Mouse (Mus musculus) frontal cortex, postnatal 25 days (tissue): ENCODE measurements at regions not wholly inside any gene's neighbourhood (a gene's known extent, or its start where the extent isn't known, plus 50 kb on each side); places are given as distances from the start of the nearest gene placed in this dataset.

ENCODE experiments used
- DNase-seq, 2 experiments: peaks; one replicate each; pipeline ENCODE4 v3.0.0; 2022; ENCODE audit warnings: low spot score in 2 of 2

GRCm38 (mm10) chr16:93018766-93019165 is 192.8 kb upstream of the Runx1 start:
- DNase-seq = no peak

- DNase-seq = no peak
Observed at GRCm38 (mm10) chr16:93017025-93017424, 191.1 kb upstream of the Runx1 start.

- no peak for DNase-seq
Observed at GRCm38 (mm10) chr16:93015636-93016035, 189.7 kb upstream of the Runx1 start.

- no peak for DNase-seq
Observed at GRCm38 (mm10) chr16:93014991-93015390, 189.0 kb upstream of the Runx1 start.

GRCm38 (mm10) chr16:93013881-93014280 is 187.9 kb upstream of the Runx1 start:
- DNase-seq = no peak

- DNase-seq = no peak
Observed at GRCm38 (mm10) chr16:93013256-93013655, 187.3 kb upstream of the Runx1 start.

- no peak for DNase-seq
Observed at GRCm38 (mm10) chr16:93011474-93011873, 185.5 kb upstream of the Runx1 start.

GRCm38 (mm10) chr16:93006321-93006984 is 180.5 kb upstream of the Runx1 start:
- no peak for DNase-seq

GRCm38 (mm10) chr16:93005470-93005869 is 179.5 kb upstream of the Runx1 start:
- DNase-seq = no peak

GRCm38 (mm10) chr16:93003830-93004229 is 177.9 kb upstream of the Runx1 start:
- no peak for DNase-seq

- no peak for DNase-seq
Observed at GRCm38 (mm10) chr16:92998689-92999088, 172.7 kb upstream of the Runx1 start.

GRCm38 (mm10) chr16:92997636-92998035 is 171.7 kb upstream of the Runx1 start:
- DNase-seq = no peak

GRCm38 (mm10) chr16:92995993-92996350 is 170.0 kb upstream of the Runx1 start:
- DNase-seq = no peak

GRCm38 (mm10) chr16:92995132-92995992 is 169.4 kb upstream of the Runx1 start:
- no peak for DNase-seq

- no peak for DNase-seq
Observed at GRCm38 (mm10) chr16:92992876-92993275, 166.9 kb upstream of the Runx1 start.

- DNase-seq = no peak
Observed at GRCm38 (mm10) chr16:92991405-92991804, 165.5 kb upstream of the Runx1 start.

- DNase-seq = no peak
Observed at GRCm38 (mm10) chr16:92988416-92988815, 162.5 kb upstream of the Runx1 start.

- no peak for DNase-seq
Observed at GRCm38 (mm10) chr16:92988000-92988399, 162.1 kb upstream of the Runx1 start.

- no peak for DNase-seq
Observed at GRCm38 (mm10) chr16:92985768-92986167, 159.8 kb upstream of the Runx1 start.

GRCm38 (mm10) chr16:92982934-92983333 is 157.0 kb upstream of the Runx1 start:
- DNase-seq = no peak

GRCm38 (mm10) chr16:92979620-92980330 is 153.8 kb upstream of the Runx1 start:
- DNase-seq = no peak

- DNase-seq = no peak
Observed at GRCm38 (mm10) chr16:92976097-92976496, 150.1 kb upstream of the Runx1 start.

- no peak for DNase-seq
Observed at GRCm38 (mm10) chr16:92975090-92975489, 149.1 kb upstream of the Runx1 start.
